Mouse (Mus musculus): ENCODE results near the gene Stxbp5l. TPM values are rescaled to one million over a fixed set of nuclear protein-coding genes. Genes with fewer than 3 reads are reported as not detected.
A peak's percentile ranks its signal among the peaks of the same experiment; 100 is the strongest.
"Not testable (repeated sequence)": the region's sequence is repeated elsewhere in the genome, so short reads cannot be mapped to it uniquely, and the experiment has no call there.

The Stxbp5l gene
- polyA plus RNA-seq, 1 experiment: 20.0 TPM

DNA sequence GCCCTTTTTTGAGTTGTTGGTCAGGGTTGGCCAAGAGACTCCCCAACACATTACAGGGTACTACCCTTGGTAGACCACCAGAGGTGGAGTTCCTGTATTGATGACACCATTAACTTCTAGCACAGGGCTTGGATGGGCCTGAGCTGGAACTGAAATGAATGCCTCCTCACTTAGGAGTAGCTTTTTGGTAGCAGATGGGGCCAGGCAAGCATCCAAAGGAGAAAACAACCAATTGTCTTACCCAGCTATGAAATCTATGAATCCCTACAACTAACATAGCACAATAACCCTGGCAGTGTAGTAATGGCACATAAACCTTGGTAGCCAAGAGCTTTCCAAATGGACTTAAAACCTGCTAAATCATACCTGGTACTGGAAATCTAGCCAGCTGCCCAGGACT is 111.1 kb downstream of the Stxbp5l start:
- Histone ChIP-seq H3K27me3 (ENCODE audit: control insufficient read depth, insufficient read depth, low read length) (no peaks in the 10 kb centered on the region), H3K27ac (ENCODE audit: insufficient read depth, low read length) (no peak overlapping the region), H3K4me1 (ENCODE audit: control insufficient read depth, insufficient read depth, low read length) (no peaks in the 10 kb centered on the region), H3K4me3 (replicated peaks; ENCODE audit: insufficient read depth, low read depth, low read length) (no peak overlapping the region)
- peak; percentile 42 to 68 for DNase-seq
- no peak for TF ChIP-seq POLR2A (IDR thresholded peaks at IDR 0.05; ENCODE audit: borderline replicate concordance, insufficient read depth, low read length)
- TF ChIP-seq CTCF (IDR thresholded peaks at IDR 0.05; ENCODE audit: borderline replicate concordance, insufficient read depth, low read depth, low read length): no peak

DNA sequence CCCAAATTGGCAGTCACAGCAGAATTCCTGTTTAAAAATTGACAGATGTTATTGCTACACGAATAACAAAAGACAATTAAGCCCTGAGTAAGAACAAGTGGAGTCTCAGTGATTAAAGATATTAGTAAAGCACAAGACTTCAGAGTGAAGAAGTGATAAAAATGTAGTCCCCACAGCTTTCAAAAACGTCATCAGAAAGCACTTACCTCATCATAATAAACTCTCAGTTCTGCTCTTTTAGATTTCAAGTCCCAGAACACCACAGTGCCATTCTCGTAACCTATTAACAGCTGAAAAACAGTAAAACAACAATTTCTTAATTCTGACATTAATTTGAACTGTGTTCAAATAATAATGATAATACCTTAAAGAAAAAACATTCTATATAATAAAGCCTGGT is 123.1 kb downstream of the Stxbp5l start:
- 57% methylated on average over 3 of the region's 3 CpGs for WGBS

DNA sequence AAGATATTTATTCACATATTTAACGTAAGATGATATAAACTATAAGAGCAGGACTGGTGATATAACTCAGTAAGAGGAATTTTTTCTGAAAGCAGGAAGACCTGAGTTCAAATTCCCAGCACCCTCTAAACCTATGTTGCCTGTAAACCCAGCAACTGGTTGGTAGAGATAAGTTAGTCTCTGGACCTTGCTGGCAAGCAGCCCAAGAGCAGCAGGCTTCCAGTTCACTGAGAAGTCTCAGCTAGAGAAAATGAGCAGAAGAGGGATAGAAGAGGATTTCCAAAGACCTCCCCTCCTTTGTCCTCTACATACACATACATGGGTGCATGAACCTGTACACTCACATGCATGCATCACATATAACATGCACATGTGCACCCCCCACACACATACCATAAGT is 165.6 kb downstream of the Stxbp5l start:
- WGBS: 100% methylated on average over 1 of the region's 1 CpGs

More for the DNA sequence above, 123.1 kb downstream of the Stxbp5l start:
- H3K4me3 ChIP-seq (replicated peaks; ENCODE audit: insufficient read depth, low read depth, low read length): no peak overlapping the region
- no peak overlapping the region for H3K27ac ChIP-seq (ENCODE audit: insufficient read depth, low read length)
- no peak for DNase-seq
- no peaks in the 10 kb centered on the region for H3K27me3 ChIP-seq (ENCODE audit: control insufficient read depth, insufficient read depth, low read length)
- TF ChIP-seq POLR2A (IDR thresholded peaks at IDR 0.05; ENCODE audit: borderline replicate concordance, insufficient read depth, low read length) (no peak), CTCF (IDR thresholded peaks at IDR 0.05; ENCODE audit: borderline replicate concordance, insufficient read depth, low read depth, low read length) (no peak)
- no peaks in the 10 kb centered on the region for H3K4me1 ChIP-seq (ENCODE audit: control insufficient read depth, insufficient read depth, low read length)

DNA sequence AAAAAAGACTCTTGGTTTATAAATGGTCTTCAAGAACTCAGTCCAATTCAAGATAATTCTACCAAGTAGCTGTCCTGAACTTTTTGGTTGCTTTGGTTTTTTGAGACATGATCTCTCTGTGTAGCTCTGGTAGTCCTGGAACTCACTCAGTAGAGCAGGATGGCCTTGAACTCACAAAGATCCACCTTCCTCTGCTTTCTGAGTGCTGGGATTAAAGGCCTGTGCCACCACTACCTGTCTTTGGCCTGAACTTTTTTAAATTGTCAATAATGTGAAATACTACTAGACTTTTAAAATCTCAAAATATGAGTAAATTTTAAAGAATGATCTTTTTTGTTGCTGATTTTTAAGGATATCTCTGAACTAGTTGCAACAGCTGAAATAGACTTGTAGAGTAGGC is 176.0 kb downstream of the Stxbp5l start:
- Histone ChIP-seq H3K27me3 (ENCODE audit: control insufficient read depth, insufficient read depth, low read length) (no peaks in the 10 kb centered on the region), H3K4me3 (replicated peaks; ENCODE audit: insufficient read depth, low read depth, low read length) (no peak overlapping the region), H3K4me1 (ENCODE audit: control insufficient read depth, insufficient read depth, low read length) (no peaks in the 10 kb centered on the region), H3K27ac (ENCODE audit: insufficient read depth, low read length) (no peak overlapping the region)
- TF ChIP-seq CTCF (IDR thresholded peaks at IDR 0.05; ENCODE audit: borderline replicate concordance, insufficient read depth, low read depth, low read length): no peak
- DNase-seq: no peak

More for the DNA sequence above, 165.6 kb downstream of the Stxbp5l start:
- TF ChIP-seq CTCF (IDR thresholded peaks at IDR 0.05; ENCODE audit: borderline replicate concordance, insufficient read depth, low read depth, low read length) (no peak), POLR2A (IDR thresholded peaks at IDR 0.05; ENCODE audit: borderline replicate concordance, insufficient read depth, low read length) (no peak)
- no peaks in the 10 kb centered on the region; the same call in 1 of the 2 replicates for H3K27me3 ChIP-seq (ENCODE audit: control insufficient read depth, insufficient read depth, low read length)
- H3K4me1 ChIP-seq (ENCODE audit: control insufficient read depth, insufficient read depth, low read length): no peaks in the 10 kb centered on the region
- no peak overlapping the region for H3K27ac ChIP-seq (ENCODE audit: insufficient read depth, low read length)
- DNase-seq: peak in 1 of 2 experiments; percentile 41
- no peak overlapping the region for H3K4me3 ChIP-seq (replicated peaks; ENCODE audit: insufficient read depth, low read depth, low read length)

DNA sequence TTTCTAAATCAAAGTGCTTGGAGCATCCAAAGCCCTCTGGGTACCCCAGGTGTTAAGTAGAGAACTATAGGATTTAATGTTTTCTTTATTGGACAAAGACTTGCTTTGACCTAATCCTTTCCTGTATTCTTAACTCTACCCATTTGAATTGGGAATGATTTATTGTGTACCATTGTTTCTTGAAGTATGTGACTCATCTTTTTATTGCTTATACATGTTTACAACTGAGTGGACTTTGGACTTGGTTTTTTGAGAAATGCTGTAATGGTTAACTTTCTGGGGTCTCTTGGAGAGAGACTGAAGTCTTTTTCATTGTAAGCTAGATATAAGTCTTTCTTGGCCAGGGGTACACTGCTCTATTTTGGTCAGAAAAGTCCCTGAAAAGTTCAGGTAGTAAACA is 190.6 kb downstream of the Stxbp5l start:
- Histone ChIP-seq H3K4me1 (ENCODE audit: control insufficient read depth, insufficient read depth, low read length) (no peaks in the 10 kb centered on the region), H3K27ac (ENCODE audit: insufficient read depth, low read length) (no peak overlapping the region), H3K27me3 (ENCODE audit: control insufficient read depth, insufficient read depth, low read length) (no peaks in the 10 kb centered on the region), H3K4me3 (replicated peaks; ENCODE audit: insufficient read depth, low read depth, low read length) (no peak overlapping the region)
- DNase-seq: no peak
- no peak for TF ChIP-seq POLR2A (IDR thresholded peaks at IDR 0.05; ENCODE audit: borderline replicate concordance, insufficient read depth, low read length)
- TF ChIP-seq CTCF (IDR thresholded peaks at IDR 0.05; ENCODE audit: borderline replicate concordance, insufficient read depth, low read depth, low read length): no peak

DNA sequence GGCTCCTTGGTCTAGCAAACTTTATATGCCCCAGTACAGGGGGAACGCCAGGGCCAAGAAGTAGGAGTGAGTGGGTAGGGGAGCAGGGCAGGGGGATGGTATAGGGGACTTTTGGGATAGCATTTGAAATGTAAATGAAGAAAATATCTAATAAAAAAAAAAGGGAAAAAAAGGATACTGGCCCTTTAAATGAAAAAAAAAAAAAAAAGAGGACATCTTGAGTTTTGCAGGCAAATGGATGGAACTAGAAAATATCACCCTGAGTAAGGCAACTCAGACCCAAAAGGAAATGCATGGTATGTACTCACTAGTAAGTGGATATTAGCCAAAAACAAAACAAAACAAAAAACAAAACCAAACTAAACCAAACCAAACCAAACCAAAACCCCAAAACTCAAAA is 259.6 kb downstream of the Stxbp5l start:
- H3K27me3 ChIP-seq (ENCODE audit: control insufficient read depth, insufficient read depth, low read length); H3K27ac ChIP-seq (ENCODE audit: insufficient read depth, low read length); DNase-seq; H3K4me3 ChIP-seq (replicated peaks; ENCODE audit: insufficient read depth, low read depth, low read length); H3K4me1 ChIP-seq (ENCODE audit: control insufficient read depth, insufficient read depth, low read length): not testable (repeated sequence)
- 100% methylated on average over 1 of the region's 1 CpGs for WGBS

DNA sequence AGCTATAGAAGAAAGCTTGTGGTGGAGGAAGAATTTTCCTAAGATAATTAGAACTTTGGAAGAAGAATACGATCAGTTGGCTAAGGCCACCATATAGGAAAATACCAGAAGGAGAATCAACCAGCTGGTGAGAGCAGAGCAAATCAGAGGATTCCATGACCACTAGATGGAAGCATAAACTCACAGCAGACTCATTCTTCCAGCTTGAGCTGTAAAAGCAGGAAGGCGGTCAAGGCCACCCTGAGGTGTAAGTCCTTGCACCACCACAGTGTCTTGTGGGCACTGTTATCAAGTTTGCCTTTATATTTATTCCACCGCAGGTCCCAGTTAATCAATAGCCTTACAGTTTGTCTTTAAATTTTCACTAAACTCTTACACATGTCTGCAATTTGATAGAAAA is 275.5 kb downstream of the Stxbp5l start:
- Histone ChIP-seq H3K27me3 (ENCODE audit: control insufficient read depth, insufficient read depth, low read length) (no peaks in the 10 kb centered on the region), H3K4me1 (ENCODE audit: control insufficient read depth, insufficient read depth, low read length) (peaks cover 4% of the 10 kb centered on the region), H3K27ac (ENCODE audit: insufficient read depth, low read length) (no peak overlapping the region), H3K4me3 (replicated peaks; ENCODE audit: insufficient read depth, low read depth, low read length) (no peak overlapping the region)
- TF ChIP-seq CTCF (IDR thresholded peaks at IDR 0.05; ENCODE audit: borderline replicate concordance, insufficient read depth, low read depth, low read length) (peak; percentile 79), POLR2A (IDR thresholded peaks at IDR 0.05; ENCODE audit: borderline replicate concordance, insufficient read depth, low read length) (no peak)
- DNase-seq: peak; percentile 52 to 81
- WGBS: 14% methylated on average over 3 of the region's 3 CpGs

DNA sequence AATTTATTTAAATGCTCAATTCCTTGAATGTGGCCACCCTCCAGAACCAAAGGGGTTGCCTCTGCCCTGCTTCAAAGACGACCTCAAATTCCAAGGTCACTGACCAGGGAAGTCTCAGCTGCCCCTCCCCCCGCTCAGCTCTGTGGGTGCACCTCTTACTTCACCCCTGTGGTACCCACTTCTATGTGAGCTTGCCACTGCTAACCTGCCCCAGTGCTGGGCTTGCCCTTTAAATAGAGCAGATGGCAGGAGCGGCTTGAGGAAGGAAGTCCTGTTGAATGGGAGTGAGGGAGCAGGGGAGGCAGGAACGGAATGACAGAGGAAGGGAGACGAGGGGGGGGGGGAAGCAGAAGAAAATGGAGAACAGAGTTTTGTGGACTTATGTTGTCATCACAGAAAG is 276.0 kb downstream of the Stxbp5l start:
- no peaks in the 10 kb centered on the region for H3K27me3 ChIP-seq (ENCODE audit: control insufficient read depth, insufficient read depth, low read length)
- DNase-seq: peak; percentile 50 to 68
- TF ChIP-seq CTCF (IDR thresholded peaks at IDR 0.05; ENCODE audit: borderline replicate concordance, insufficient read depth, low read depth, low read length) (no peak), POLR2A (IDR thresholded peaks at IDR 0.05; ENCODE audit: borderline replicate concordance, insufficient read depth, low read length) (no peak)
- 14% methylated on average over 5 of the region's 5 CpGs for WGBS
- peaks cover 4% of the 10 kb centered on the region for H3K4me1 ChIP-seq (ENCODE audit: control insufficient read depth, insufficient read depth, low read length)
- peak overlapping the region; percentile 86 for H3K27ac ChIP-seq (ENCODE audit: insufficient read depth, low read length)
- no peak overlapping the region for H3K4me3 ChIP-seq (replicated peaks; ENCODE audit: insufficient read depth, low read depth, low read length)
